Mouse (Mus musculus) stomach, postnatal 0 days (tissue): ENCODE results near the gene Nrxn3.

Source experiments
- CTCF ChIP-seq: IDR thresholded peaks from 2 replicates; pipeline ENCODE4 v1.5.1; 2016; ENCODE audit warnings: antibody characterized with exemption, low read depth, mild to moderate bottlenecking, moderate library complexity
- EP300 ChIP-seq: optimal IDR thresholded peaks from 2 replicates; pipeline ENCODE3; 2016; ENCODE audit warnings: antibody characterized with exemption

DNA sequence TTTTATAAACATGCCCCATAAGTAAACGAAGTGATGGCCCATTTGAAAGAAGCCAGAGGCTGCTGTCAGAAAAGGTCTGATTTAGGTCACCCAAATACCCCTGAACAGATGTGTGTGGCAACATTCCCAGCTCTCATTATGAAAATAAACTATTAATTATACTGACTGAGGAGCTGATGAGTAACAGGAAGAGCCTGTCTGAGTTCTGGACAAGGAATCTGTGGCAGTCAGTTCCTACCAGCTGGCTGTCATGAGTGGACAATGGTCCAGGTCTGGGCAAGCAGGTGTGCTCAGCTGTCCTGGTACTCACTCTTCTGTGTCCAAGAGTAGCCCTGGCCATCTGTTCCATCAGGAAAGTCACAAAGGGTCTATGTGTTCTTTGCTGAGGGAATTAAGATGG lies 517.1 kb downstream of the Nrxn3 start:
- no peak for TF ChIP-seq EP300
- no peak for TF ChIP-seq CTCF
